In genomic region chr17:6016213-6016780, GRCm38 (mm10) we compare ENCODE assay signal across 9 mouse cellular contexts.
A peak's percentile ranks its signal among the peaks of the same experiment; 100 is the strongest.
DNase-seq lines count a peak whose midpoint lies in the region; ATAC-seq and TF ChIP-seq lines count a peak whose summit lies in the region.
"Had no signal": no experiment of that assay in that cellular context is flagged by ENCODE, and none has a peak within 500 bp of the region (broad histone marks: within the 10 kb centered on the region; RNA-seq: fewer than 3 reads in every experiment).

No protein-coding gene starts in this region.

- TF ChIP-seq CTCF in brain, embryonic 14.5 days (IDR thresholded peaks at IDR 0.05; ENCODE audit: borderline replicate concordance, extremely low read depth, insufficient read depth, insufficient read length): no peak
- TF ChIP-seq CTCF in left cerebral cortex, adult 2 months (IDR thresholded peaks at IDR 0.05): no peak

- no peak for TF ChIP-seq POLR2A in brain, embryonic 14.5 days (IDR thresholded peaks at IDR 0.05; ENCODE audit: borderline replicate concordance, extremely low read depth, insufficient read depth, insufficient read length, poor library complexity, severe bottlenecking)

- DNase-seq in CD4-positive, CD25-positive, alpha-beta regulatory T cell, adult 2 months (ENCODE audit: low read depth, low spot score): peak; percentile 20
- DNase-seq in brain, embryonic 14.5 days (ENCODE audit: low read depth): peak; percentile 36
- DNase-seq in cerebellum, postnatal 10 days: no peak
- DNase-seq in cerebellum, adult 11 months: no peak
- no peak for DNase-seq in left cerebral cortex, adult 2 months (ENCODE audit: extremely low spot score in 1 of 2, low spot score in 2 of 2)

- intact Hi-C loops in left cerebral cortex, adult 2 months (cut with DNase I): no loop called here

- no peak overlapping the region for H3K4me3 ChIP-seq in left cerebral cortex, adult 2 months
- H3K4me3 ChIP-seq: midbrain, embryonic 12.5 days had no signal

- no peak overlapping the region; the same call in 1 of the 2 replicates for H3K27ac ChIP-seq in left cerebral cortex, adult 2 months
- H3K27ac ChIP-seq: midbrain, embryonic 12.5 days had no signal

- ATAC-seq in hematopoietic stem cell, adult 5-6 weeks (replicated peaks in 1 of 2; ENCODE audit: insufficient read depth in 1 of 2, low FRiP score in 2 of 2, low TSS enrichment in 1 of 2, low read depth in 1 of 2, poor library complexity in 2 of 2, severe bottlenecking in 2 of 2): peak; percentile 67 to 76
- peak; percentile 70 for ATAC-seq in megakaryocyte, adult 5-6 weeks (ENCODE audit: poor library complexity, severe bottlenecking)
- ATAC-seq in erythroblast, adult 5-6 weeks (replicated peaks; ENCODE audit: low FRiP score, poor library complexity, severe bottlenecking): no peak

Comparison
In these comparisons a context has a peak if more than half of its experiments do, and no peak if none do; other contexts are left out.
1. DNase-seq: peak in CD4-positive, CD25-positive, alpha-beta regulatory T cell, adult 2 months (single experiment) and brain, embryonic 14.5 days (single experiment); none in cerebellum, postnatal 10 days (0 of 2), cerebellum, adult 11 months (single experiment) and left cerebral cortex, adult 2 months (0 of 2).